Mouse (Mus musculus): ENCODE results near the gene Inha. TPM values are rescaled to one million over a fixed set of nuclear protein-coding genes. Genes with fewer than 3 reads are reported as not detected.

Inha gene
- total and polyA plus RNA-seq, 2 experiments = 0.53 TPM; not detected in 1

- DNase-seq (ENCODE audit: extremely low read depth, low read depth, low spot score) = no peak
- Histone ChIP-seq H3K79me2 (ENCODE audit: control insufficient read depth, insufficient read depth, low read length) (no peaks in the 10 kb centered on the region), H3K36me3 (ENCODE audit: control insufficient read depth, insufficient read depth, low read length) (no peaks in the 10 kb centered on the region), H3K27ac (replicated peaks; ENCODE audit: insufficient read depth, low read depth, low read length) (no peak overlapping the region), H3K4me3 (ENCODE audit: insufficient read depth, low read depth, low read length) (no peak overlapping the region), H3K4me1 (ENCODE audit: control insufficient read depth, insufficient read depth, low read length) (no peaks in the 10 kb centered on the region), H3K9ac (ENCODE audit: low read depth, low read length) (no peak overlapping the region), H3K27me3 (ENCODE audit: control insufficient read depth, insufficient read depth, low read length) (peaks cover 10% of the 10 kb centered on the region; the same call in 1 of the 2 replicates)
- WGBS = 81% methylated on average over 1 of the region's 1 CpGs
- TF ChIP-seq CTCF (IDR thresholded peaks at IDR 0.05; ENCODE audit: low read depth, low read length) = no peak
- TF ChIP-seq POLR2A (IDR thresholded peaks at IDR 0.05; ENCODE audit: extremely low read depth, insufficient read depth, low read length) = no peak
Measured at GRCm38 (mm10) chr1:75462636-75463035, 44.2 kb upstream of the Inha start.

- DNase-seq (ENCODE audit: extremely low read depth, low read depth, low spot score) = no peak
- H3K36me3 ChIP-seq (ENCODE audit: control insufficient read depth, insufficient read depth, low read length) = no peaks in the 10 kb centered on the region
- TF ChIP-seq POLR2A (IDR thresholded peaks at IDR 0.05; ENCODE audit: extremely low read depth, insufficient read depth, low read length) (no peak), CTCF (IDR thresholded peaks at IDR 0.05; ENCODE audit: low read depth, low read length) (no peak)
- no peak overlapping the region for H3K9ac ChIP-seq (ENCODE audit: low read depth, low read length)
- peaks cover 5% of the 10 kb centered on the region; the same call in 1 of the 2 replicates for H3K27me3 ChIP-seq (ENCODE audit: control insufficient read depth, insufficient read depth, low read length)
- no peak overlapping the region for H3K27ac ChIP-seq (replicated peaks; ENCODE audit: insufficient read depth, low read depth, low read length)
- H3K4me1 ChIP-seq (ENCODE audit: control insufficient read depth, insufficient read depth, low read length) = no peaks in the 10 kb centered on the region
- 80% methylated on average over 5 of the region's 5 CpGs for WGBS
- H3K79me2 ChIP-seq (ENCODE audit: control insufficient read depth, insufficient read depth, low read length) = no peaks in the 10 kb centered on the region
- no peak overlapping the region for H3K4me3 ChIP-seq (ENCODE audit: insufficient read depth, low read depth, low read length)
Measured at GRCm38 (mm10) chr1:75463652-75464204, 43.1 kb upstream of the Inha start.

GRCm38 (mm10) chr1:75467215-75467927, 39.5 kb upstream of the Inha start:
- Histone ChIP-seq H3K27me3 (ENCODE audit: control insufficient read depth, insufficient read depth, low read length) (peaks cover 3% of the 10 kb centered on the region; the same call in 1 of the 2 replicates), H3K4me3 (ENCODE audit: insufficient read depth, low read depth, low read length) (no peak overlapping the region)
- DNase-seq (ENCODE audit: extremely low read depth, low read depth, low spot score) = peak; percentile 13

GRCm38 (mm10) chr1:75469287-75469825, 37.5 kb upstream of the Inha start:
- Histone ChIP-seq H3K4me1 (ENCODE audit: control insufficient read depth, insufficient read depth, low read length) (no peaks in the 10 kb centered on the region), H3K36me3 (ENCODE audit: control insufficient read depth, insufficient read depth, low read length) (no peaks in the 10 kb centered on the region), H3K79me2 (ENCODE audit: control insufficient read depth, insufficient read depth, low read length) (no peaks in the 10 kb centered on the region), H3K4me3 (ENCODE audit: insufficient read depth, low read depth, low read length) (no peak overlapping the region), H3K27ac (replicated peaks; ENCODE audit: insufficient read depth, low read depth, low read length) (no peak overlapping the region), H3K27me3 (ENCODE audit: control insufficient read depth, insufficient read depth, low read length) (no peaks in the 10 kb centered on the region), H3K9ac (ENCODE audit: low read depth, low read length) (no peak overlapping the region)
- no peak for DNase-seq (ENCODE audit: extremely low read depth, low read depth, low spot score)
- 73% methylated on average over 17 of the region's 17 CpGs for WGBS
- TF ChIP-seq POLR2A (IDR thresholded peaks at IDR 0.05; ENCODE audit: extremely low read depth, insufficient read depth, low read length) = no peak
- no peak for TF ChIP-seq CTCF (IDR thresholded peaks at IDR 0.05; ENCODE audit: low read depth, low read length)

More at GRCm38 (mm10) chr1:75467215-75467927, 39.5 kb upstream of the Inha start:
- no peaks in the 10 kb centered on the region for H3K79me2 ChIP-seq (ENCODE audit: control insufficient read depth, insufficient read depth, low read length)
- H3K4me1 ChIP-seq (ENCODE audit: control insufficient read depth, insufficient read depth, low read length) = no peaks in the 10 kb centered on the region
- TF ChIP-seq POLR2A (IDR thresholded peaks at IDR 0.05; ENCODE audit: extremely low read depth, insufficient read depth, low read length) (no peak), CTCF (IDR thresholded peaks at IDR 0.05; ENCODE audit: low read depth, low read length) (peak; percentile 91)
- H3K36me3 ChIP-seq (ENCODE audit: control insufficient read depth, insufficient read depth, low read length) = no peaks in the 10 kb centered on the region
- H3K9ac ChIP-seq (ENCODE audit: low read depth, low read length) = no peak overlapping the region
- no peak overlapping the region for H3K27ac ChIP-seq (replicated peaks; ENCODE audit: insufficient read depth, low read depth, low read length)
- 14% methylated on average over 14 of the region's 14 CpGs for WGBS

- no peak for DNase-seq (ENCODE audit: extremely low read depth, low read depth, low spot score)
- no peak overlapping the region for H3K4me3 ChIP-seq (ENCODE audit: insufficient read depth, low read depth, low read length)
- 96% methylated on average over 11 of the region's 11 CpGs for WGBS
- no peak overlapping the region for H3K9ac ChIP-seq (ENCODE audit: low read depth, low read length)
- no peak for TF ChIP-seq CTCF (IDR thresholded peaks at IDR 0.05; ENCODE audit: low read depth, low read length)
- TF ChIP-seq POLR2A (IDR thresholded peaks at IDR 0.05; ENCODE audit: extremely low read depth, insufficient read depth, low read length) = no peak
- no peak overlapping the region for H3K27ac ChIP-seq (replicated peaks; ENCODE audit: insufficient read depth, low read depth, low read length)
- no peaks in the 10 kb centered on the region; the same call in 1 of the 2 replicates for H3K4me1 ChIP-seq (ENCODE audit: control insufficient read depth, insufficient read depth, low read length)
- H3K27me3 ChIP-seq (ENCODE audit: control insufficient read depth, insufficient read depth, low read length) = peaks cover 5% of the 10 kb centered on the region
- H3K79me2 ChIP-seq (ENCODE audit: control insufficient read depth, insufficient read depth, low read length) = no peaks in the 10 kb centered on the region
- no peaks in the 10 kb centered on the region for H3K36me3 ChIP-seq (ENCODE audit: control insufficient read depth, insufficient read depth, low read length)
Measured at GRCm38 (mm10) chr1:75476441-75476840, 30.4 kb upstream of the Inha start.

Data from liver, adult 2 months (tissue).